Mouse (Mus musculus) brain, embryonic 14.5 days (tissue): Measurements from ENCODE around the gene Slco1a6. TPM values are rescaled to one million over a fixed set of nuclear protein-coding genes. Genes with fewer than 3 reads are reported as not detected.
"Not testable (repeated sequence)": the region's sequence is repeated elsewhere in the genome, so short reads cannot be mapped to it uniquely, and the experiment has no call there.

Experiments used
- DNase-seq: peaks from one replicate; pipeline ENCODE4 v3.0.0-alpha.2; 2011; ENCODE audit warnings: low read depth
- CTCF ChIP-seq: fragments of 200-500 bp; IDR thresholded peaks from 2 replicates; pipeline ENCODE4 v1.5.1; 2012; ENCODE audit warnings: inconsistent platforms, mild to moderate bottlenecking, moderate library complexity, borderline replicate concordance; ENCODE audit not compliant: insufficient read depth, insufficient read length; ENCODE audit errors: extremely low read depth
- POLR2A ChIP-seq: fragments of 200-500 bp; IDR thresholded peaks from 2 replicates; pipeline ENCODE4 v1.6.1; 2012; ENCODE audit warnings: mild to moderate bottlenecking, inconsistent platforms, borderline replicate concordance; ENCODE audit not compliant: poor library complexity, insufficient read depth, insufficient read length, severe bottlenecking; ENCODE audit errors: extremely low read depth
- polyA plus RNA-seq: library from polyadenylated mRNA; depleted of rRNA; stranded (reverse); fragments of >200 nt; gene quantifications from 2 replicates; pipeline ENCODE4 v1.2.3, GENCODE M21; 2012; rRNA removed

Slco1a6 gene
- polyA plus RNA-seq, 1 experiment, result 0.03 TPM

DNA sequence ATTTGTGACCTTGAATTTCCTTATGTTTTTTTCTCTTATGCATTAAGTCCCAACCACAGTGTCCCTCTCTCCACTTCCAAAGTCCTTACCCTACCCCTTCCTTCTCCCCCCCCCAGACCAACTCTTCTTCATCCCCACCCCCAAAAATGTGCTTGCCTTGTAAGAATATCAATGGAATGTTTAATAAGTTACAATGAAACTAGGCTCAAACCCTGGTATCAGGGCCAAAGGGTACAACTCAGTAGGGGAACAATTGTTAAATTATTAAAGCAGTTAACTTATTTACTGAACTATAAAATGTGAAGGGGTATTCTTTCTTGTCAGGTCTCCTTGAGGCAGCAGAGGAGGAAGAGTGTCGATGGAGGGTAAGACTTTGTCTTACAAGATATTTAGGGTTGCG, 47.1 kb downstream of the Slco1a6 start:
- DNase-seq, result no peak
- TF ChIP-seq CTCF (no peak), POLR2A (no peak)

- not testable (repeated sequence) for DNase-seq
These were observed 54.2 kb downstream of the Slco1a6 start for GRCm38 (mm10) chr6:142154081-142154480.

DNA sequence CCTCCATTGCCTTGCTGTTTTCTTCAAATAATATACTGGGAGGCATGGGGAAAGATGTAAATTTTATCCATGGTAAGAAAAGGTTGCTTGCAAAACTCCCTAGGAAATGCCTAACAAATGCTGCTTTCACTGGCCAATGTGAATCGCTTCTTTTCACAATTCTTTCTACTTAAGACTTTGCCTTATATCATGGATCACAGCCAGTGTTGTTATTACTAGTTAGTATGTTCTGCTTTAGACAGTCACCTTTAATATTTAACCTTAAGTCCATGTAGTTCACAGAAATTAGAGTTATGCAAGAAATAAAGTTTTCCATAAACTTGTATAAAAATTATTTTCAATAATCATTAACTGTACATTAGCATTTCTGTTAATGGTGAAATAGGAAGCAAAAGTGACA, 60.0 kb downstream of the Slco1a6 start:
- DNase-seq, result no peak
- TF ChIP-seq POLR2A, result no peak
- no peak for TF ChIP-seq CTCF

DNA sequence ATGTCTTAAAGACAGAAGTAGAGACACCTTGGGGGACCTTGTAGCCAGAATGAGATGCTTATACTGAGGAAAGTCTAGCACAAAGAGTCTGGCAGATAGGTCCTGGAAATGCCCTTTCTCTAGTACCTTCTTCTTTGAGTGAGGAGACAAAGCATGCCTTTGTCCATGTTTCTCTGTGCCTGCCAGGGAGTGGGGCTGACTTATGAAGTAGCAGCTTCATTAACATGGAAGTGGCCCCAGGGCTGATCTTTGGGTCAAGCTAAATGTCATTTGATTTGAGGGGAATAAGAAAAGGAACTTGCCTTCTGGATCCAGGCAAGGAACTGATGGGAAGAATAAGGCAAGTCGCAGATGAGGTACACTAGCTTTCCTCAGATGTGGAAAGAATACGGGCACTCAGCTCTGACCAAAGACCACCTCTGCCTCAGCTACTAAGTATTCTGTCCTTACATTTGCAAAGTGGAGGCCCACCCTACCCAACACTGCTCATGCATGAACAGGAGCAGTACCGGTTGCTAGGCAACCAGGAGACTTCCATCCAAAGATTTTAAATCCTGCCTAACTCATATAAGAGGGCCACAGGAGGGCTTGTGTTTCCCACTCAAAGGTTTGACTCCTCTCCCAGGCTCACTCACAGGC, 96.5 kb downstream of the Slco1a6 start:
- no peak for TF ChIP-seq CTCF
- peak; percentile 91 for DNase-seq

DNA sequence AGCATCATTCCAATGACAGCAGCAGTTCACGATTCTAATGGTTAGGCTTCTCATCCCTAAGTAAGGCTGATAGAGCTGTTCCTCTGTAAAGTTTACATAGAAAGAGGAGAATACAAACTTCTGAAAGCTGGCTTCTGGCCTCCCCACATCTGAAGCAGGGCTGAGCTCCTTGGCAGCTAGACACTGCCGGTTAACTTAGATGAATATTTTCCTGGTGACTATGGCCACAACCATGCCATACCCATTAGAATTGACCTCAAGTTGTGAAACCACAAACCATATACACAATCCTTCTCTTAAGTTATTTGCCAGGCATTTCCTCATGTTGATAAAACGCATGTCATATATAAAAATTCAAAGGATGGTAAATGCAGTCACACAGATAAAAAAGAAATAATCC, 117.2 kb downstream of the Slco1a6 start:
- TF ChIP-seq CTCF, result no peak
- TF ChIP-seq POLR2A, result no peak
- no peak for DNase-seq

- DNase-seq, result not testable (repeated sequence)
These were observed 150.0 kb downstream of the Slco1a6 start for GRCm38 (mm10) chr6:142058281-142058680.

DNA sequence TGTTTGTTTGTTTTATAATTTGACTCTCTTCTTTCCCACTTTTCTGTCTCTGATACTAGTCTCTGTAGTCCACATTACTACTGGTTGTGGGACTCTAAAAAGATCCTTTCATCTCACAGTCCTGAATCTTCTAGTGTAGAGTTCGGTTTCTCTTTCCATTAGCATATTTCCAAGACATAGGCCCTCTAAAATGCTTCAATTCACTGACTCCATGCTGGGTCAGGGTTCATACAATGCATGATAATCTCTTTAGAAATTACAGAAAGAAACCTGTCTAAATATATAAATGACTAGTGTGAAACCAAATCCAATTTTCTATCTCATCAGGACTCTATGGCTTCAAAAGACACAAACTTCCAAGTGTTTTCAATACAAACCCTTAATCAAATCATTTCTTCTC, 160.6 kb downstream of the Slco1a6 start:
- DNase-seq, result peak; percentile 5
- TF ChIP-seq CTCF (no peak), POLR2A (no peak)

DNA sequence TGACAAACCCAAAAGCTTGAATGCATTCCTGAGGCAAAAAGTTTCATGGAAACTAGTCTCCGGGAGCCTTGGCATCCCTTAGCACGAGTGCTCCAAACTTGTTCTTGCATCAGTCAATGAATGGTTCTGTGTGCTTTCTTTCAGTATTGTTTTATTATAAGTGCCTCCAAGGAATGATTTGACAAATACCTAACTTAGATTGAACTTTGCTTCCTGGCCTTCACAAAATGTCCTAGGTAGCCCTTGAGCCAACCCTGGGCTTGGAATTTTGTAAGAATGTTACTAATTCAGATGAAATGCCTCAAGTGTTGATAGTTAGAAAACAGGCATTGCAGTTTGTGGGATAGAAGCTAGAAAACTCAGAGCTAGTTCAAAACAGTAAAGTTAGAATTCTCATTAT, 162.6 kb downstream of the Slco1a6 start:
- TF ChIP-seq POLR2A (no peak), CTCF (no peak)
- no peak for DNase-seq

- no peak for DNase-seq
- no peak for TF ChIP-seq CTCF
- no peak for TF ChIP-seq POLR2A
These were observed 166.4 kb downstream of the Slco1a6 start for GRCm38 (mm10) chr6:142041896-142042295.

- DNase-seq, result peak; percentile 61
- TF ChIP-seq POLR2A (no peak), CTCF (peak; percentile 51; the same call in 1 of the 2 replicates)
These were observed 167.8 kb downstream of the Slco1a6 start for GRCm38 (mm10) chr6:142040306-142041175.

DNA sequence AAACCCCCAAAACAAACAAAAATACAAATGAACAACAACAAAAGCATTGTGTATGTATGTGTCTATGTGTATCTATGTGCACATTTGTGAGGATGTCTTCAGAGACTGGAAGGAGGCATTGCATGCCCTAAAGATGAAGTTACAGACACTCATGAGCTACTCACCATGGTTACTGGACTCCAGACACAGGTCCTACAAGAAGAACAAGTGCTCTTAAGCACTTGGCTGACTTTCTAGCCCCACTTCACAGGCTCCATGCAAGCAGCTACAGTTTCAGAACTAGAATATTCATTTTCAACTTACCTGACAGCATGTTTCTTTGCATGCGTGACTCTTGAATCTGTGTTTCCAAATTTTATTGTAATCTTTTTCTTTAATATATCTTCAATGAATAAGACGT, 172.6 kb downstream of the Slco1a6 start:
- no peak for DNase-seq

More for the DNA sequence above, 172.6 kb downstream of the Slco1a6 start:
- TF ChIP-seq CTCF (no peak), POLR2A (no peak)

Other genes starting within 250 kb of the Slco1a6 start
- gene Gm6614, start 197.1 kb downstream of the Slco1a6 start, polyA plus RNA-seq, result 0.11 TPM in 1 of 2 replicates, not detected in the other
- gene Iapp, start 89.9 kb upstream of the Slco1a6 start, polyA plus RNA-seq, result 0.14 and 0.27 TPM in 2 replicates
- gene Slco1a5, start 114.5 kb upstream of the Slco1a6 start, polyA plus RNA-seq, result 0.16 and 0.25 TPM in 2 replicates
- 12.2 and 15.5 TPM in 2 replicates for gene Pyroxd1, start 137.1 kb upstream of the Slco1a6 start, polyA plus RNA-seq
- 17.6 and 19.5 TPM in 2 replicates for gene Recql, start 178.6 kb upstream of the Slco1a6 start, polyA plus RNA-seq
- 25.3 and 32.2 TPM in 2 replicates for gene Golt1b, start 178.7 kb upstream of the Slco1a6 start, polyA plus RNA-seq
- gene Spx, start 204.9 kb upstream of the Slco1a6 start, polyA plus RNA-seq, result 9.7 and 13.7 TPM in 2 replicates